Mouse (Mus musculus) E14TG2a.4 (cell line): ENCODE results near the gene Mettl16.

ENCODE experiments used
- H3K27me3 ChIP-seq: 2 replicates; pipeline ENCODE4 v1.6.1; 2014; ENCODE audit warnings: low read length, control low read depth; ENCODE audit not compliant: insufficient read depth
- H3K36me3 ChIP-seq: 2 replicates; pipeline ENCODE4 v1.6.1; 2014; ENCODE audit warnings: low read length, control low read depth; ENCODE audit not compliant: insufficient read depth
- H3K4me1 ChIP-seq: replicated peaks from 2 replicates; pipeline ENCODE4 v1.6.1; 2014; ENCODE audit warnings: low read depth, low read length, control low read depth
- H3K4me3 ChIP-seq: replicated peaks from 2 replicates; pipeline ENCODE4 v1.5.1; 2014; ENCODE audit warnings: mild to moderate bottlenecking, low read length
- H3K9me3 ChIP-seq: 2 replicates; pipeline ENCODE4 v1.6.1; 2014; ENCODE audit warnings: low read length, control low read depth
- CTCF ChIP-seq: conservative IDR thresholded peaks from 2 replicates; pipeline ENCODE4 v1.5.1; 2014; ENCODE audit warnings: low read length
- NANOG ChIP-seq: IDR thresholded peaks from 2 replicates; pipeline ENCODE4 v1.6.1; 2014; ENCODE audit warnings: borderline replicate concordance, low read length, mixed read lengths
- POU5F1 ChIP-seq: IDR thresholded peaks from 2 replicates; pipeline ENCODE4 v1.6.1; 2014; ENCODE audit warnings: low read length, borderline replicate concordance

Gene Mettl16

DNA sequence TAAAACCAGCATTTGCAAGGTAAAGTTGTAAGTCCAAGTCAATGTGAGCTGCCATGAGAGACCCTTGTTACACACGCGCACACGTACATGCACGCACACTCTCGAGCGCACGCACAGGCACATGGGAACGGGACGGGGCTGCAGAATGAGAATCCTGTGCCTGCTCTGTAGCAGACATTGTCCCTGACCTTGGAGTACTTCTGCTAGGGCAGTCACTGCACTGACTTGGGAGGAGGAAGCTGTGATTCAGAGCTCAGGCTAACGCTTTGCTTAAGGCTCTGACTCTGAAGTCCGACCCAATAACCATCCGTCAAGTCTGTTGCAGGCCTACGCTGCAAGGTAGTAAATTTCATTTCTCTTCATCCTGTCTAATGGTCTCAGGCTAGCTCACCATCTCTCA is 21.4 kb upstream of the Mettl16 start:
- Histone ChIP-seq H3K4me1 (peaks cover 36% of the 10 kb centered on the region), H3K36me3 (no peaks in the 10 kb centered on the region), H3K4me3 (no peak overlapping the region), H3K27me3 (no peaks in the 10 kb centered on the region), H3K9me3 (no peaks in the 10 kb centered on the region)
- no peak for TF ChIP-seq NANOG
- TF ChIP-seq CTCF, result no peak
- no peak for TF ChIP-seq POU5F1

- H3K36me3 ChIP-seq, result no peaks in the 10 kb centered on the region
- H3K9me3 ChIP-seq, result no peaks in the 10 kb centered on the region
- no peak overlapping the region for H3K4me3 ChIP-seq
- TF ChIP-seq POU5F1, result no peak
- no peak for TF ChIP-seq CTCF
- TF ChIP-seq NANOG, result no peak
- H3K27me3 ChIP-seq, result no peaks in the 10 kb centered on the region
- H3K4me1 ChIP-seq, result peaks cover 36% of the 10 kb centered on the region
These were observed 19.8 kb upstream of the Mettl16 start for GRCm38 (mm10) chr11:74750662-74751351.

GRCm38 (mm10) chr11:74751352-74752066 is 19.1 kb upstream of the Mettl16 start:
- Histone ChIP-seq H3K36me3 (no peaks in the 10 kb centered on the region), H3K27me3 (no peaks in the 10 kb centered on the region), H3K9me3 (no peaks in the 10 kb centered on the region), H3K4me3 (no peak overlapping the region), H3K4me1 (peaks cover 38% of the 10 kb centered on the region)
- no peak for TF ChIP-seq NANOG
- no peak for TF ChIP-seq POU5F1
- TF ChIP-seq CTCF, result no peak

- no peaks in the 10 kb centered on the region for H3K9me3 ChIP-seq
- TF ChIP-seq CTCF (no peak), POU5F1 (no peak), NANOG (no peak)
- no peaks in the 10 kb centered on the region for H3K27me3 ChIP-seq
- no peaks in the 10 kb centered on the region for H3K36me3 ChIP-seq
- H3K4me3 ChIP-seq, result no peak overlapping the region
- peaks cover 31% of the 10 kb centered on the region for H3K4me1 ChIP-seq
These were observed 14.0 kb upstream of the Mettl16 start for GRCm38 (mm10) chr11:74756631-74757030.

GRCm38 (mm10) chr11:74761011-74761705 is 9.5 kb upstream of the Mettl16 start:
- Histone ChIP-seq H3K9me3 (no peaks in the 10 kb centered on the region), H3K4me1 (peaks cover 57% of the 10 kb centered on the region), H3K36me3 (no peaks in the 10 kb centered on the region), H3K4me3 (peak overlapping the region; percentile 8; the same call in 1 of the 2 replicates), H3K27me3 (no peaks in the 10 kb centered on the region)
- no peak for TF ChIP-seq CTCF
- no peak for TF ChIP-seq POU5F1
- TF ChIP-seq NANOG, result no peak

GRCm38 (mm10) chr11:74763960-74764625 is 6.5 kb upstream of the Mettl16 start:
- Histone ChIP-seq H3K4me3 (no peak overlapping the region; the same call in 1 of the 2 replicates), H3K36me3 (no peaks in the 10 kb centered on the region), H3K4me1 (peaks cover 65% of the 10 kb centered on the region), H3K9me3 (no peaks in the 10 kb centered on the region), H3K27me3 (no peaks in the 10 kb centered on the region)
- no peak for TF ChIP-seq POU5F1

DNA sequence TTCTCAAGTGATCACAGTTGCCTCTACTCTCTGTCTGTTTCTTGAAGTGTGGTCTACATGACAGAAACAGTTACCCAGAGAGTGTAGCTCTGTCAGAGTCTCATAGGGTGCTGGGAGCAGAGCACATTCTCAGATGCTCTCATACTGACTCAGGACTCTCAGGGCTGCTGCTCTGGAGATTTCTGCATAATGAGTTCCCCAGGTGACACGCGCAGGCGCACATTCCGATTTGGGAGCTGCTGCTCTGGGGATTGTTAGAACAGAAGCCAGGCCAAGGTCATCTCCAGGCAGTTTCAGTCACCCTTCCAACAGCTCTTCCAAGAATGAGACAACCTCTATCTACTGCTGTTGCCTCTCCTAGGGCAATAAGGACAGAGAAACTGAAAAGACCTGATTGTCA is 3.2 kb upstream of the Mettl16 start:
- Histone ChIP-seq H3K9me3 (no peaks in the 10 kb centered on the region), H3K27me3 (no peaks in the 10 kb centered on the region), H3K4me3 (peak overlapping the region; percentile 5; the same call in 1 of the 2 replicates), H3K36me3 (peaks cover 4% of the 10 kb centered on the region), H3K4me1 (peaks cover 65% of the 10 kb centered on the region)
- TF ChIP-seq NANOG (no peak), CTCF (no peak), POU5F1 (no peak)

GRCm38 (mm10) chr11:74768045-74768444 is 2.6 kb upstream of the Mettl16 start:
- Histone ChIP-seq H3K36me3 (peaks cover 9% of the 10 kb centered on the region), H3K4me1 (peaks cover 66% of the 10 kb centered on the region), H3K4me3 (no peak overlapping the region), H3K27me3 (no peaks in the 10 kb centered on the region), H3K9me3 (no peaks in the 10 kb centered on the region)
- TF ChIP-seq CTCF, result peak; percentile 90
- no peak for TF ChIP-seq POU5F1
